Mouse (Mus musculus): Measurements from ENCODE around the gene Pex5.

The Pex5 gene

DNA sequence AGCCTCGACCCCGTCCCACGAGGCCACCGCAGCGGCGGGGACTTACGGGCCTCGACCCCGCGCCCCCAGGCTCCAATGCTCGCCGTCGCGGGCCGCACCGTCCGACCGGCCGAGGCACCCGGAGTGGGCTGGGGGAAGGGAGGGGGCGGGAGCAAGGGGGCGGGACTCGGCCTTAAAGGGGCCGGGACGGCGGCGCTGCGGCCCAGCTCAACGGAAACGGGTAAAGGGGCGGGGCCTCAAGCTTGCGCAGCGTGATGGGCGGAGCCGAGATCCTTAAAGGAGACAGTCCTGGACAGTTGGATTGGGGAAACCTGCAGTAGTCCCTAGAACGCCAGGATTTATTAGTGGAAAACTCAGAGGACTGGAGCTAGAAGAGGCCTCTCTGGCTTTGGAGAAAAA, at the start of gene Pex5:
Gene Pex5 (minus strand): TSS at position 141 of the 399 bp plus-strand sequence.
- DNase-seq: peak; percentile 96

DNA sequence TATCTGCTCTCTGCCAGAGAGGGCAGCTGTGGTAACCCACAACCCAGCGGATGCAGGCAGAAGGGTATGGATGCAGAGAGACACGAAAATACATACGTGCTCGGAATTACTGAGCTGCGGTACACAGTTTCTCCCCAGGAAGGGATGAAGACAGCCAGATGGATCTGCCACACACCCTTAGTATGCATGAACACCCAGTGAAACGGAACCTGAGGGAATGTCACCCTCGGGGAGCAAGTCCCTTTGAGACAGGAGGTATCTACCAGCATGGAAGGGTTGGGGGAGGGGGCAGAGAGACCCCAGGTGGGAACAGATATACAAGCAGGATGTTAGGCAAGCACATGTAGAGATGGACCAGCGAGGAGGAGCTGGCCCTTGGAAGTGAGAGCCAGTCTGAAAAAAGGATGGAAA, 49.0 kb upstream of the Pex5 start:
- DNase-seq: peak; percentile 57

DNA sequence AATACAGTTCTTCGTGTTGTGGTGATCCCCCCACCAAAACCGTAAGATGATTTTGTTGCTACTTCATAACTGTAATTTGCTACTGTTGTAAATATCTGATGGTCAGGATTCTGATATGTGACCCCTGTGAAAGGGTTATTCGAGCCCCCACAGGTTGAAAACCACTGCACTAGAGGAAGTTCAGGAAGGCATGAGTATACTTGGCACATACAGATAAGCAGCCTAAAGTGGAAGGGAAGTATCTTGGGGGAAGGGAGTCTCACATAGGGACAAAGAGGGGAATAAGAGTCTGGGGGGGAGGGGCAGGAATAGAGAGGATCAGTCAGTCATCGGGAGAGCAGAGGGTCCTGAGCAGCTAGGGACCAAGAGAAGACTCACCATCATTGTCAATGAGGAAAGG, 44.5 kb upstream of the Pex5 start:
- no peak for DNase-seq

DNA sequence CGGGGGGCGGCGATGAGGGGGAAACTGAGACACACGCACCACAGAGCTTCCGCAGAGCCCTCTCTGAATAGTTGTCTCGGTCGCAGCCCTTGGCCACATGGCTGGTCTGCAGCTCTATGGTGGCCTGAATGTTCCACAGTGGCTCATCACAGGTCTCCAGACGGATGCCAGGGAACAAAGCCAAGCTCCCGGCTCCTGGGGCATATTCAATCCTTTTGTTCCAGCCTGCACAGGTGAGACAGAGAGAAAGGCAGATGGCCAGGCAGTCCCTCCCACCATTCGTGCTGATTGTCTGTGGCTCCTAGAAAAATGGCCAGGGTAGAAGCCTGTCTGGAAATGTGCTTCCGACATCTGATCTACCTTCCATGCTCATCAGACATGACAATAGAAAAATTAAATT, 43.6 kb upstream of the Pex5 start:
- peak; percentile 96 for DNase-seq

DNA sequence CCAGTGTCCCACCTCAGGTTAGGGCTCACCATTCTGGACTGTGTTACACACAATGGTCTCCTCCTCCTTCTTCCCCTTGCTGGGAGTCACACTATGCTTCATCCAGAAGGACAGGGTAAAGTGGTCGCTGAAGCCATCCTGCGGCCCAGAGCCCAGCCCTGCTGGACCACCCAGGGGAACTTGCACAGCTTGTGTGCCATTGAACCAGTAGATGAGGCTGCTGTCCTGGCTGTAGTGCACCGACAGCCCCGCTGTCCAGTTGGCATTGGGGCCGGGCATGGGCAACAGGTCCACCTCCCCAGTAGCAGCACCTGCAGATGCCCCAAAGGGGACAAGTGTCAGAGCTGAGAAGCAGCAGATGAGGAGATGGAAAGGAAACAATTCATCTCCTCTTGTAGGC, 43.0 kb upstream of the Pex5 start:
- DNase-seq: no peak

DNA sequence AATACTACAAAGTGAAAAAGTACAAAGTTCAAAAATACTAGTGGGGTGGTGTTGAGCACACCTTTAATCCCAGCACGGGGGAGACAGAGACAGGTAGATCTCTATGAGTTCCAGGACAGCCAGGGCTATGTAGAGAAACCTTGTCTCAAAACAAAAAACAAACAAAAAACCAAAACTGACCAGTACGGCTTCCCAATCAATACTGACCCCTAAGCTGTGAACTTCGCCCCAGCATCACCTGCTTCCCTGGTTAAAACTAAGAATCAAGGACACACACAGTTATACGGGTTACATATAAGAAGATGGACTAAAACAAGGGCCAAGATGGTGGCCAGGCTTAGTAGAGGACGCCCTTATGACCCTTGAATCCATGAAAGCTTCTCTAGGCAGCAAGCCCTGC, 41.4 kb upstream of the Pex5 start:
- DNase-seq: no peak

DNA sequence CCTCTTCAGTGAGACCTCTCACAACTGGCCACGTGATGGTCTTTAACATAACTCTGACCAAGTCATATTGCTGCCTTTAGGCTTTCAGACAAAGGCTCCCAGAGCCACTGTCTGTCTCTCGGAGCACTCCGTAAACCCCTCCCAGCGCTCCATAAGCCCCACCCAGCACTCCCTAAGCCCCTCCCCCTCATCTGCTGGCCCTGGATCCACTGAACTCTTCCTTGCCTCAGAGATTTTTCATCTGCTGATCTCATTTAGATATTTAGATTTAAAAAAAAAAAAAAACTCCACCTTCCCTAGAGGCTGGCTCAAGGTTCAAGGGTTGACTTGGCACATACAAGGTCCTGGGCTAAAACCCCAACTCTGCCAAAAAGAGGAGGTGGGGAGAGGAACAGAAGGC, 38.9 kb upstream of the Pex5 start:
- no peak for DNase-seq

DNA sequence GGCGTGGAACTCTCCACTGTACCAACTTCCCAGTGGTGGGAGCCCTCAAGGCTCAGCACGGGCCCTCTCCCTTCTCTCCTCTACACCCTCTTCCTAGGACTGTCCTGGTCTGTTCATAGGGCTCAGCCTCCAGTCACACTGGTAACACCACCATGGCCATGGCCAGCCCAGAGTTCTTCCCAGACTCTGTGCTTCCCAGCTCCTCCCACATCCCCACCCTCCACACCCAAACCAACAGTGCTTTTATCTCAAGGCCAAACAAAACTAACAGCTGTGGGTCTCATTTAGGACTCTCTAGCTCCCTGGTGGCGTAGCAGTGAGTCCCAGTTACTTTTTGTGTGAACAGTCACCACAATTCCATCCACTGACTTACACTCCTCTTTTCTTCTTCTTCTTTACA, 37.1 kb upstream of the Pex5 start:
- DNase-seq: no peak

DNA sequence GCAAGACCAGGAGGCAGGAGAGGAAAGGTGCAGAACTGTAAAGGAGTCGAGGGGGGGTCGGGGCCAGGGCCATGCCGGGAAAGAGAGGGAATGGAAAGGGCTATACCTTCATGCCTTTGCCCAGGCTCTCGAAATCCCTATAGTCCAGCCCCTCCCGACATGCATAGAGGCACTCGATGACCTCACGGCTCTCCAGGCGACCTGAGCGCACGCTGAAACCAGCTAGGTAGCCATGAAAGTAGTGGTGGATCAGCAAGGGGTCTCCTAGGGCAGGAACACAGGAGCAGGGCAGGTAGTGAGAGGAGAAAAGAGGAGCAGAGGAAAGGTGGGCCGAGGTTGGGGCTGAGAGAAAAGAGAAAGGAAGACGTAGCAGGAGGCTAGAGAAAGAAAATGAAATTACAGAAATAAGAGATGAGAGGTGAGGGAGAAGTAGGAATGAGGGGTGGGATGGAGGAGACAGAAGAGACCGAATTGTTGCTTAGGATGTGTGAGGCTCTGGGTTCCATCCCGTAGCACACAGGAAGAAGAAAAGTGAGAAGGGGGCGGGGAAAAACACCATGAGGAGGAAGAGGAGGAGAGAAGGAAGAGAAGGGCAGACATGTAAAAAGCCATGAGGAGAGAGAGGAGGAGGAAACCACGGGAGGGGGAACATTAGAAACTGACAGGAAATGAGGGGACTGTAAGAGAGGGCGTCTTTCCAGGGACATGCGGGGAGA, 35.0 kb upstream of the Pex5 start:
- no peak for DNase-seq

DNA sequence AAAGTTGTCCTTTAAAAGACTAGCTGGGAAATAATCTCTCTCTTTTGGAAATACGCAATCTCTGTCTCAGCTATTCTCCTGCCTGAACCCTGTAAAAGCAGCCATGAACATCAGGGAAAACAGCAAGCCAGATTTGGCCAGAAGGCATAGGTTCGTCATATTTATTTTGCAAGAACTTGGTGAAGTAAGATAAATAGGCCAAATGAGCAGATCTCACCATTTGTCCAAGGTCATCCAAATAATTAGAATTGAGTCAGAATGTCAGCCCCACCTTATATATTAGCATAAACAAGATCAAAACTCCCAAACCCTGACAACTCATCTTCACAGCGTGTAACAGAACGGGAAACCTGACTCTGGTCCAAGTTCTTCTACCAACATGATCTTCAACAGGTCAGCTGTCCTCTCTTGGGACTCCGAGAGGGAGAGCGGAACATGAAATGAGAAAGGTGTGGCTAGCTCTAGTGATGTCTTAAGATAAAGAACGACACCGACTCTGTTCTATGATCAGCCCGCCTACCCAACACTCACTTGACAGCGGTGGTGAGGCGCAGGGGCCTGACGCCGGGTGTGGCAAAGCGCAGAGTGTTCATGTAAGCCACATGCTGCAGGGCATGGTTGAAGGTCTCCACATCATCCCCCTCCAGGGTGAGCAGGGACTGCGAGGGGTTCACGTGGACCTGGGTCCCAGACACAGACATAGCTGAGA, 34.2 kb upstream of the Pex5 start:
- no peak for DNase-seq

DNA sequence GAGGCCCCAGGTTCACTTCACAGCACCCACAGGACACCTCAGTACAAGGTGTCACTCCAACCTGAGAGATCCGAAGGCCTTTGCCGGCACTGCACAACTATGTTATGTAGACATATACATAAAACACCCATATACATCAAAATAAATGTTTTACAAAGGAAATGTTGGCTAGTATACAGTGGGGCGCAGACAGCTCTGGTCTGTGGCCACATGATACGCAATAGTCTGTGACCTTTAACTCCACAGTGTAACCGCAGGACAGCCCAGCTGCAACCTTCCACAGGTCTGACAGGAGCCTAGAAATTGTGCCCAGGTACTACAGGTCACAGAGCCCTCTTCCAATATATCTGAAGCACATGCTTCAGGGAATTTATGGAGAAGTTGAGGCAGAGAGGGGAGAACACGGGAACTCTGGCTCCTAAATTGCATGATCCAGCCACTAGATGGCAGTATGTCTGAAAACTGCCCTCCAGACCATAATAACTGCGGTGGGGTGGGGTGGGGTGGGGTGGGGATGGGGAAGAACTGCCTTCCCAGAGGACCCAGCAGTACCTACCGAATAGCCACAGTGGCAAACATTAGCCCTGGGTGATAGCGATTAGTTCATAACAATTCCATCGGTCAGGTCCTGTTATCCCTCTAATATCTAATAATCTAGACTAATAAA, 33.5 kb upstream of the Pex5 start:
- DNase-seq: no peak

DNA sequence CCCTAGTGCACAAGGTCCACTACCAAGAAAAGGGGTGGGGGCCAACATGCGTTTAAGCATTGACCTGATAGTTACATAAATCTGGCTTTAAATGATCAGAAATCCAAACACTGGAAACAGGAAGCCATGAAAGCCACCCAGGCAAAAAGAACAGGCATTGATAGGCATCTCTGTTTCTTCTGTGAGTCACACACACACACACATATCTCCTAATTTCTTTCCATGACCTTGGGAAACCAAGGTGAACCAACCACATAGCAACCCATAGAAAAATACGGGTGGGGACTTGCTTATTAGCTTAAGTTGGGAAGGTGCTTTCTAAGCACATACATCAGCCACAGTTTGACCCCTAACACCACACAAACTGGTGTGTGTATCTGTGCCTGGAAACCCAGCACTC, 32.5 kb upstream of the Pex5 start:
- no peak for DNase-seq

DNA sequence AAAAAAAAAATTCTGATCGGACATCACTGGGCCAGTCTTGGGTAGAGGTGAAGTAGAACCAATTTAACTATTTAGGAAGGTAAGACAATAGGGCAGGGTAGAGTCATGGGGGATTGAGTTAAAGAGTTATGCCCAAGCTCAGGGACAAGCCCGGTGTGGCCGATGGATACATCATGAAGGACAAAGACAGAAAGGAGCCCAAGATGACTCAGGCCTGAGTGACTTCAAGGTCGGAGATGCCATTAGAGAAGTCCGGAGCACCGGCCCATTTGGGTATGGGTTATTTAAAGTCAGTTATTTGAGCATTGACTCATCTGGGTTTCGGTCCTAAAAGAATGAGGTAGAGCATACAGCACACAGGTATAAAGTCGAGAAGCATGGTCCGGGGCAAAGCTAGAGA, 31.6 kb upstream of the Pex5 start:
- no peak for DNase-seq

DNA sequence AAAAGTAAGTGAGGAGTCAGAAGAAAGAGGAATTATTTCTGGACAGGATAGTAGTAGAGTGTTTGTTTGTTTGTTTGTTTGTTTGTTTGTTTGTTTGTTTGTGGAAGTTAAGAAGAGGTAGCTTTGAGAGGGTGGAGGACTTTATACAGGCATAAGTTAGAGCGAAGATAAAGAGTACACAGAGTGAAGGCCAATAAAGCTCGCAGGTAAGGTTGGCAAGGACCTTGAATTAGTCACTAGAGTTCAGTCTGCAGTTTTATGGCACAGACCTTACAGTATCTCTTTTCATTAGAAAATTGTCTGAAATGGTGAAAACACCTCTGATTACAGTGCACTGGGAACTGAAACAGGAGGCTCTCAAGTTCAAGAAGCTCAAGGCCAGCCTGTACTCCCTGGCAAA, 31.2 kb upstream of the Pex5 start:
- DNase-seq: no peak

DNA sequence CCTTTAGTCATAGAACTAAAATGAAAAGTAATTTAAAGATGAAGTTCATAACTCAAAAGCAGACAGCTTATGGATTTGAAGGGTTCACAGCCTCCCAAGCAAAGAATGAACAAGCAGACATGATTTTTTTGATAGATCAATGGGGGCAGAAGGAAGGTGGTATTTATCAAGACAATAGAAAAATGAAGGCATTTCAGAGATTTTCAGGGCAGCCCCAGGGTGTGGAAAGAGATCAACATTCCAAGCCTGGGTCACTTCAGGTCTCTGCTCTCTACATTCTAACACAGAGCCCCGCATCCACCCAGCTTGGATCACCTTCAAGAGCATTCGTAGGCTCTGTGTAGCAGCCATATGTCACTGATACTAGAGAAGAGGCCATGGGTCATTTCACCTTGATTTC, 28.5 kb upstream of the Pex5 start:
- DNase-seq: no peak

DNA sequence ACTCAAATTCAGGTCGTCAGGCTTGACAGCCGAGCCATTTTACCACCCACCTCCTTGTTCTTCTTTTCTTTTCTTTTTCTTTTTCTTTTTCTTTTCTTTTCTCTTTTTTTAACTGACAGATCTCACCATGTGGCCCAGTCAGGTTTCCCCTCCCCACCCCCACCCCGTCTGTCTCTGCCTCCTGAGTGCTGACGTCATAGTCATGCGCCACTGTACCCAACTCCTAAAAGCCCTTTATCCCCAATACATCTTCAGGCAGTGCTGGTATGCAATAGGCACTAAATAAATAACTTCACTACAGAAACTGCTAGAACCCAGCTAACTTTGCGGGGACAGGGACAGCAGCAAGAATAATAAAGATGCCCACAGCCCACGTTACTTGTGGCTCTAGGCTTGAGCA, 21.4 kb upstream of the Pex5 start:
- DNase-seq: no peak

DNA sequence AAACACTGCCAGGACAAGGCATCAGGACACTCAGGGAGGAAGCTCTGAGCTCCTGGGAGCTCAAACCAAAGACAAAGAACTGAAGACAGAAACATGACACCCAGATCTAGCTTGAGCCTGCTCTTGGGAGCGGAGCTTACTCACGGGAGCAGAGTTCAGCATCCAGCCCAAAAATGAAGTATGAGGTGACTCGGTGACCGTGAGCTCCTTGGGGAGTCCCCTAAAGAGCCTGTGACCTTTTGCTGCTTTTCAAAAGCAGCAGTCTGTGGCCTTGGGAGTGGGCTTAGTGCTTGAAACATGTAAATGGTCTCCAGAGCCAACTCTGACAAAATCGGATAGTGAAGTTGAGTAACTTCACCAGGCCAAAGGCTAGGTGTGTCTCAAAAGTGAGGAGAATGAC, 20.3 kb upstream of the Pex5 start:
- no peak for DNase-seq

DNA sequence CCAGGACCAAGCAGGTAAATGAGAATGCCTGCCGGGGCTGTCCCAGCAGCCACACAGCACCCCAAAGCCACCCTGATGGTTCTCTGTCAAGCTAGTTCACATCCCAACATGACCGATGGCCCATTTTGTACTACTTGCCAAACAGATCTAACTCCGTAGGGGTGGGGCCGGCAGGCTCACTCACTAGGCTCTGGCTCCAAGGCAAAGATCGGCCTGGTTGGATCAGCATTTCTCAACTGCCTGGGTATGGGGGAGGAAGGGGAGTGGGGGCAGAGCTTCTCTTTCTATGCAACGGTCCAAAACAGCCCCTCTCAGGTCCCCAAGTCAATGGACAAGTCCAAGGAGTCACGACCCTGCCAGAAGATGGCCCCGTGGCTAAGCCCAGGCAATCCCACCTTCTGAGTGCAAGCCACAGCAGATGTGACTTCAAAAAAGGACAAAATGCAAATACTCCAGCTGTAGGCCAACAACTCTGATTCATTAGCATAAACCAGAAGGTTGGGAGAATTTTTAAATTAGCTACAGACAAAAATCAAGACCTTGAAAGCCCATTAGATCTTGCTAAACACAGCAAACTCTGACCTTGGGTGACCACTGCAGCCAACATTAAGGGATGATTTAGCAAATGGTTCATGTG, 18.9 kb upstream of the Pex5 start:
- no peak for DNase-seq

DNA sequence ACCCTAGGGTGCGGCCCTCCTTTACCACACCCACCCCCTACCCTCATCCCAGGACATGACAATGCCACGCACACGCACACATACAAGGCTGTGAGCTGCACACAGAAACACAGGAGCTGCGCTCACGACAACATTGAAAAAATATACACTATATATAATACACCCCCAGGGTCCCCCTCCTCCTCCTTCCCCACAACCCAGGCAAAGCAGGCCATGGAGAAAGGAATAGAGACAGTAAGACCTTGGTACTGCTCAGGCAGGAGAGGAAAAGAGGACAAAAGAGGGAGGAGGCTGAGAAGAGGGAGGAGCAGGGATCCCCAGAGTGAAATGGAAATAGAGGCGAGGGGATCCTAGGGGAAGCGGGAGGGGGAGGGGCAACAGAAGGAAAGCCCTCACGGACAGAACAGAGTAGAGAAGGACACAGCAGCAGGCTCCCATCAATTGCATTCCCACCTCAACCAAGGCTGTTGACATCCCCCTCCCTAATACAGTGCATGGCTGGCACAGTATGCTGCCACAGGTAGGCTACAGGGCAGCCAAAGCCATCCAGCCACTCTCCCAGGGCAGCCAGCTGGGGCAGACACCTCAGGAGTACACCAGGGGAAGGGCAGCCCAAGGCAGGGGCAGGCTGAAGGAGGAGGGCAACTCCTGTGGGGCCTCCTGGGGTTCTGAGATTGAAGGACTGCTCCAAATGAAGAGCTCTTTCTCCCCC, 16.1 kb upstream of the Pex5 start:
- DNase-seq: no peak

DNA sequence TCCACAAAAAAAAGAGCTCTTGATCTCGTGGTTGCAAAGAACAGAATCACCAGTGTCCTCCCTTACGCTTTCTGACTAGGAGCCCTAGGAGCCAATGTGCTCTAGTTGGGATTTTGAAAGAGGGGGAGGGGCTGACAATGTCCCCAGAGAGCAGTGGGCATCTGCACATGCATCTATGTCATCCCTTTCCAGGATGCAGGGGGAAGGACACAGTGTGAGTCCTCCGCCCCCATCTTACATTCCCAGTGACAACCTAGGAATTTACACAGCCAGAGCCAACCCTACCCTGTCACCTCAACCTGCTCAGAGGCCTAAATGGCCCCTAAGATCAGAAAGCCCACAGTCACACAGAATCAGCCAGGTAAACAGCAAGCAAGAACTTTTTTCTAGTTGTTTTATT, 15.5 kb upstream of the Pex5 start:
- DNase-seq: no peak

DNA sequence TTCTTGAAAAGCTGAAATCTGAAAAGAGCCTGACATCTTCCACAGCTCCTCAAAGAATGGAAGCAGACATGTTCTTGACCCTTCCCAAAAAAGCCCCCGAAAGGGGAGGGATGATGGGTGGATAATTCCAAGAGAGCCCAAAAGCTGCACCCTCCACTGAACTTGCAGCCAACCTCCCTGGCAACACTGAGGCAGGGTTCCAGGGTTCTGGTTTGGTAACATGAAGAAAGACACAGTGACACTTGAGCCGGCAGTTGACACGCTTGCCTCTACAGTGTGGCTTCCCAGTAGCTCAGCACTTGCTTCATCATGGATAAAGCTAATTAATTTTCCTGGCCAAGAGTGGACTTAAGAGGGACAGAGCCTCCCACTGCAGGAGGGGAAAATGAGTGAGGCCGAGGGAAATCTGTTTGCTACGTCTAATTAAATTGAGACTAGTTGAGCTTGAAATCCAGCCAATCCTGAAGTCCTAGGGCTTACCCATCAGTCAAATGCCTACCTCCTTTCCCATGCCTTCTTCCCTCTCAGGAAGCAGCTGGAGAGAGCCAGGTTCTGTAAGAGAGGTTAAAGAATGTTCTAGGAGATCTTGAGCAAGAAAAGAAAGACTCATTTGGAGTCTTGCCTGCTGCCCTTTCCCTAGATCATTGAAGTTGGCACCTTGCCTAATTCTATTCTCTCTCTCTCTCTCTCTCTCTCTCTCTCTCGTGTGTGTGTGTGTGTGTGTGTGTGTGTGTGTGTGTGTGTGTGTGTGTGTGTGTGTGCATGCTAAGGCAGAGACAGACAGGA, 13.1 kb upstream of the Pex5 start:
- no peak for DNase-seq

DNA sequence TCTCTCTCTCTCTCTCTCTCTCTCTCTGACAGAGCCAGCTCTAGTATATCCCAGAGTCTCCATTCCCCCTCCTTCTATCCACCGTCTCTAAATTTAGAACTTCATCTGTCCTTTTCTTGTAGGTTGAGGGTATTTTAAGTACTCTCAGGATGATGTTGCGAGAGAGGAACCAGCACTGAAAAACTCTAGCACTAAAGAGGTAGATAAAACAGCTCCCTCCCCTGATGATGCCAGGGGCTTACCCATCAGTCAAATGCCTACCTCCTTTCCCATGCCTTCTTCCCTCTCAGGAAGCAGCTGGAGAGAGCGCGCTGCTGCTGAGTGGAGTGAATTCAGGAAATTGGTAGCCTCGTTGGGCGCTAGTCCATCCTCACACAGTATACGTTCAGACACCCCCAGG, 12.4 kb upstream of the Pex5 start:
- DNase-seq: no peak

Data from cerebellum, adult 11 months (tissue).